Mouse (Mus musculus) small intestine, adult 2 months (tissue): Measurements from ENCODE around the gene Gcm1.
"Not testable (repeated sequence)": the region's sequence is repeated elsewhere in the genome, so short reads cannot be mapped to it uniquely, and the experiment has no call there.

Source experiments
- CTCF ChIP-seq: fragments of 200-500 bp; IDR thresholded peaks from 2 replicates; pipeline ENCODE4 v1.5.1; 2012; ENCODE audit warnings: low read depth, mild to moderate bottlenecking, control low read depth, inconsistent platforms, low read length, moderate library complexity, mixed read lengths; ENCODE audit not compliant: insufficient replicate concordance, insufficient read length; ENCODE audit errors: extremely low read depth
- POLR2A ChIP-seq: fragments of 200-500 bp; IDR thresholded peaks from 2 replicates; pipeline ENCODE4 v1.6.1; 2012; ENCODE audit warnings: low read depth, mild to moderate bottlenecking, control low read depth, inconsistent platforms, low read length, moderate library complexity

- TF ChIP-seq CTCF, POLR2A: not testable (repeated sequence)
Measured at GRCm38 (mm10) chr9:78073291-78073690, 21.6 kb downstream of the Gcm1 start.
